13 mouse cellular contexts compared by ENCODE assay signal in the genomic region with DNA sequence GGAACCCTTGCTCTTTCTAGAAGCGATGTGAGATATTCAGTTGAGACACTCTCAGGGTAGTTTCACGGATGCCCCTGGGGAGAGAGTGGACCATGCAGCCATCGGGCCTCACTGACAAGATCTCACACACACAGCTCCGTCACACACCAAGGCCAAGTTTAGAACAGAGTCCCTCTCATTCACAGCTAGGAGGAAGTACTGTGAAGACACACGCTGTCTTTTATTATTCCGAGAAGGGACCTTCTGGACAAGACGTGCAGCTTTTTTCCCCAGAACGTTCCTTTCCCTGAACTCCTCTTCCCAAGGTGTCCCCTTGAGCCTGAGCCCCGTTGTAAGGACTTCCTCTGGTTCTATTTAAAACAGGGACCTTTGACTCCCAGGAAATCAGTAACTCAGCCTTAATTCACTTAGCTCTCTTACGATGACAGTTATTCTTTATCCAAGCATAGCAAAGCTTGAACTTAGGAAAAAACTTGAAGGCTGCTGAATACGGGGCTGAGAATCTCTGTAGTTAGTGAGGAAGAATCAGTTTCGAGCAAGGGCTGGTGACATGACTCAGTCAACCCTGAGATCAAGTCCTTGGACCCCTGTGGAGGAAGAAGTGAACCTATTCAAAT.
DNase-seq lines count a peak whose midpoint lies in the region; ATAC-seq lines count a peak whose summit lies in the region.
"Had no signal": no experiment of that assay in that cellular context is flagged by ENCODE, and none has a peak within 500 bp of the region (broad histone marks: within the 10 kb centered on the region; RNA-seq: fewer than 3 reads in every experiment).

No protein-coding gene starts in this region.

- H3K27ac ChIP-seq in heart, embryonic 10.5 days: no peak overlapping the region
- H3K27ac ChIP-seq in midbrain, embryonic 11.5 days (ENCODE audit: low read depth, low read length): no peak overlapping the region
- H3K27ac ChIP-seq in midbrain, embryonic 14.5 days (replicated peaks; ENCODE audit: low read depth, low read length): no peak overlapping the region
- H3K27ac ChIP-seq: embryonic facial prominence, embryonic 10.5 days; midbrain, embryonic 13.5 days had no signal

- no peak overlapping the region for H3K4me3 ChIP-seq in heart, embryonic 10.5 days
- H3K4me3 ChIP-seq in midbrain, embryonic 11.5 days (ENCODE audit: low read depth, low read length): no peak overlapping the region
- H3K4me3 ChIP-seq in midbrain, embryonic 14.5 days (replicated peaks; ENCODE audit: low read depth, low read length): no peak overlapping the region
- H3K4me3 ChIP-seq: embryonic facial prominence, embryonic 10.5 days; limb, embryonic 15.5 days; midbrain, embryonic 13.5 days had no signal

- DNase-seq in heart, adult 11 months: peak; percentile 90
- no peak for DNase-seq in heart, embryonic 10.5 days (ENCODE audit: low spot score)
- DNase-seq in midbrain, embryonic 11.5 days (ENCODE audit: low spot score, missing footprints): peak; percentile 67
- no peak for DNase-seq in midbrain, embryonic 14.5 days
- DNase-seq in kidney, postnatal 14 days: peak; percentile 56
- DNase-seq in yolk sac, embryonic 10.5 days (ENCODE audit: low spot score): peak; percentile 34
- no peak for DNase-seq in urinary bladder, postnatal 14 days (ENCODE audit: low spot score)
- DNase-seq in natural killer cell, adult 2 months (ENCODE audit: low spot score in 2 of 2): no peak
- DNase-seq: cerebellum, adult 9-10 months had no signal

- ATAC-seq in midbrain, embryonic 11.5 days (ENCODE audit: low FRiP score): no peak
- ATAC-seq in midbrain, embryonic 14.5 days (ENCODE audit: low FRiP score, low TSS enrichment): no peak
- ATAC-seq: midbrain, embryonic 13.5 days had no signal

- H3K9ac ChIP-seq in midbrain, embryonic 11.5 days (ENCODE audit: low read length): no peak overlapping the region
- H3K9ac ChIP-seq in midbrain, embryonic 14.5 days (replicated peaks; ENCODE audit: low read length): no peak overlapping the region
- H3K9ac ChIP-seq: limb, embryonic 15.5 days; midbrain, embryonic 13.5 days had no signal

- H3K36me3 ChIP-seq in heart, embryonic 10.5 days: no peaks in the 10 kb centered on the region
- H3K36me3 ChIP-seq in midbrain, embryonic 11.5 days (ENCODE audit: control insufficient read depth, insufficient read depth, low read length): no peaks in the 10 kb centered on the region
- no peaks in the 10 kb centered on the region for H3K36me3 ChIP-seq in midbrain, embryonic 14.5 days (ENCODE audit: control insufficient read depth, insufficient read depth, low read length)
- H3K36me3 ChIP-seq: embryonic facial prominence, embryonic 10.5 days; G1E; limb, embryonic 15.5 days; midbrain, embryonic 13.5 days had no signal

- H3K4me1 ChIP-seq in heart, embryonic 10.5 days: peaks cover 4% of the 10 kb centered on the region
- H3K4me1 ChIP-seq in midbrain, embryonic 11.5 days (ENCODE audit: control insufficient read depth, insufficient read depth, low read length): no peaks in the 10 kb centered on the region
- H3K4me1 ChIP-seq in midbrain, embryonic 14.5 days (ENCODE audit: control insufficient read depth, insufficient read depth, low read length): no peaks in the 10 kb centered on the region
- H3K4me1 ChIP-seq: midbrain, embryonic 13.5 days had no signal

- 74% methylated on average over 12 of the region's 12 CpGs for WGBS in heart, embryonic 10.5 days
- WGBS in midbrain, embryonic 11.5 days: 82% methylated on average over 12 of the region's 12 CpGs
- 79% methylated on average over 12 of the region's 12 CpGs for WGBS in midbrain, embryonic 14.5 days

- H3K4me2 ChIP-seq in midbrain, embryonic 11.5 days: no peak overlapping the region
- no peak overlapping the region for H3K4me2 ChIP-seq in midbrain, embryonic 14.5 days (ENCODE audit: low read length)
- H3K4me2 ChIP-seq: midbrain, embryonic 13.5 days had no signal

- no peaks in the 10 kb centered on the region for H3K27me3 ChIP-seq in heart, embryonic 10.5 days (ENCODE audit: insufficient read depth, poor library complexity, severe bottlenecking)
- H3K27me3 ChIP-seq in midbrain, embryonic 11.5 days (ENCODE audit: control insufficient read depth, insufficient read depth, low read length): no peaks in the 10 kb centered on the region
- H3K27me3 ChIP-seq in midbrain, embryonic 14.5 days (ENCODE audit: control insufficient read depth, insufficient read depth, low read length): no peaks in the 10 kb centered on the region
- H3K27me3 ChIP-seq: limb, embryonic 15.5 days; midbrain, embryonic 13.5 days had no signal

- H3K9me3 ChIP-seq in heart, embryonic 10.5 days: no peaks in the 10 kb centered on the region
- H3K9me3 ChIP-seq in midbrain, embryonic 11.5 days (ENCODE audit: control insufficient read depth, low read length): no peaks in the 10 kb centered on the region
- no peaks in the 10 kb centered on the region for H3K9me3 ChIP-seq in midbrain, embryonic 14.5 days (ENCODE audit: control insufficient read depth, low read length)
- H3K9me3 ChIP-seq: embryonic facial prominence, embryonic 10.5 days; limb, embryonic 15.5 days; midbrain, embryonic 13.5 days had no signal

Comparison
In these comparisons a context has a peak if more than half of its experiments do, and no peak if none do; other contexts are left out.
1. DNase-seq: peak in heart, adult 11 months (single experiment), midbrain, embryonic 11.5 days (single experiment), kidney, postnatal 14 days (single experiment) and yolk sac, embryonic 10.5 days (single experiment); none in heart, embryonic 10.5 days (single experiment), midbrain, embryonic 14.5 days (single experiment), urinary bladder, postnatal 14 days (single experiment) and natural killer cell, adult 2 months (0 of 2).